Comparison of ENCODE assay signal across 13 mouse cellular contexts in the genomic region with DNA sequence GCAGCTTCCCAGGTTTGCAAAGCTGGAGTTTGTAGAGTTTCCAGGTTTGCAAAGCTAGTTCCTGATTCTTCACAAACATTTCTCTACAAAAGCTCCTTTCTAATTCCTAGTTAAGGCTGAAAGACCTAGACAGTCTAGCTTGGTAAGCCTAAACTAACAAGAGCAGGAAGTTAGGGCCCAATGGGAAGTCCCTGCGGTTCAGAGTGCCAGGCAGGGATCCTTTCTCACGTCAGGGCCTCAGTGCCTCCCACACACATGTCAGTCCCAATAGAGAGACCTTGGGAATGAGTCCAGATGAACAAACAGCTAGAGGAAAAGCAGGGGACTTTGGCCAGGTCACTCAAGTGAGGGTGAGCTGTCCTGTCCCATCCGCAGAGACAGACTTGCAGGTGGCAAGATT. TPM values are rescaled to one million over a fixed set of nuclear protein-coding genes. Genes with fewer than 3 reads are reported as not detected.
DNase-seq lines count a peak whose midpoint lies in the region; ATAC-seq and TF ChIP-seq lines count a peak whose summit lies in the region.
"Had no signal": no experiment of that assay in that cellular context is flagged by ENCODE, and none has a peak within 500 bp of the region (broad histone marks: within the 10 kb centered on the region; RNA-seq: fewer than 3 reads in every experiment).

No protein-coding gene starts in this region.

- no peak overlapping the region for H3K4me3 ChIP-seq in kidney, adult 2 months (ENCODE audit: insufficient read depth, low read depth, low read length)
- no peak overlapping the region for H3K4me3 ChIP-seq in kidney, embryonic 16.5 days (ENCODE audit: low read length)
- H3K4me3 ChIP-seq: midbrain, embryonic 13.5 days; neural tube, embryonic 15.5 days had no signal

- no peak overlapping the region for H3K4me2 ChIP-seq in kidney, embryonic 16.5 days (replicated peaks; ENCODE audit: low read depth, low read length)
- H3K4me2 ChIP-seq: midbrain, embryonic 13.5 days; neural tube, embryonic 15.5 days had no signal

- no peak for TF ChIP-seq CTCF in kidney, adult 2 months (conservative IDR thresholded peaks at IDR 0.05; ENCODE audit: insufficient read depth, insufficient read length, low read depth, low read length)

- H3K9ac ChIP-seq in kidney, embryonic 16.5 days (replicated peaks; ENCODE audit: low read length): no peak overlapping the region
- H3K9ac ChIP-seq: midbrain, embryonic 13.5 days; neural tube, embryonic 15.5 days had no signal

- no peaks in the 10 kb centered on the region for H3K27me3 ChIP-seq in kidney, adult 2 months (replicated peaks; ENCODE audit: control insufficient read depth, insufficient read depth, low read length)
- no peaks in the 10 kb centered on the region for H3K27me3 ChIP-seq in kidney, embryonic 16.5 days (ENCODE audit: insufficient read depth, low read length)
- H3K27me3 ChIP-seq: midbrain, embryonic 13.5 days; neural tube, embryonic 15.5 days had no signal

- DNase-seq in kidney, adult 2 months: peak; percentile 51
- peak; percentile 13 for DNase-seq in Muller cell, postnatal 12 days (ENCODE audit: inconsistent ontology term)
- no peak for DNase-seq in cerebellum, postnatal 4 days (ENCODE audit: low spot score in 2 of 2)
- no peak for DNase-seq in spleen, postnatal 4 days (ENCODE audit: low spot score in 2 of 2)
- DNase-seq in left cerebral cortex, adult 18-20 months (ENCODE audit: low spot score in 2 of 2): no peak
- DNase-seq: cerebellum, adult 9-11 months had no signal

- no peak overlapping the region for H3K27ac ChIP-seq in kidney, adult 2 months (ENCODE audit: insufficient read depth, low read depth, low read length)
- no peak overlapping the region for H3K27ac ChIP-seq in kidney, embryonic 16.5 days (ENCODE audit: low read length)
- H3K27ac ChIP-seq: midbrain, embryonic 13.5 days; neural tube, embryonic 15.5 days had no signal

- H3K4me1 ChIP-seq in kidney, adult 2 months (ENCODE audit: control insufficient read depth, insufficient read depth, low read length): no peaks in the 10 kb centered on the region
- H3K4me1 ChIP-seq in kidney, embryonic 16.5 days (ENCODE audit: insufficient read depth, low read length): no peaks in the 10 kb centered on the region; the same call in 1 of the 2 replicates
- H3K4me1 ChIP-seq: midbrain, embryonic 13.5 days; neural tube, embryonic 15.5 days had no signal

- H3K36me3 ChIP-seq in kidney, adult 2 months (ENCODE audit: control insufficient read depth, insufficient read depth, low read length): no peaks in the 10 kb centered on the region
- no peaks in the 10 kb centered on the region for H3K36me3 ChIP-seq in kidney, embryonic 16.5 days (ENCODE audit: insufficient read depth, low read length)
- H3K36me3 ChIP-seq: midbrain, embryonic 13.5 days; neural tube, embryonic 15.5 days had no signal

- WGBS in kidney, adult 2 months: 31% methylated on average over 3 of the region's 3 CpGs
- 36% methylated on average over 3 of the region's 3 CpGs for WGBS in kidney, embryonic 16.5 days

- no peak for TF ChIP-seq POLR2A in kidney, adult 2 months (IDR thresholded peaks at IDR 0.05; ENCODE audit: low read depth, low read length)

- ATAC-seq in kidney, embryonic 16.5 days (ENCODE audit: low FRiP score, low TSS enrichment): no peak
- peak; percentile 77 for ATAC-seq in inflammation-experienced regulatory T-cells, adult 6 months
- peak; percentile 81 for ATAC-seq in megakaryocyte progenitor cell, adult 5-6 weeks (replicated peaks; ENCODE audit: poor library complexity)
- ATAC-seq: midbrain, embryonic 13.5 days had no signal

- H3K9me3 ChIP-seq in kidney, embryonic 16.5 days (ENCODE audit: low read length): no peaks in the 10 kb centered on the region
- H3K9me3 ChIP-seq: midbrain, embryonic 13.5 days; neural tube, embryonic 15.5 days had no signal

RNA-seq across cellular contexts. Expression of a gene that starts 1.3 kb away (rescaled TPM):
- polyA plus RNA-seq in kidney, adult 2 months (2012; rRNA removed): 0.34 and 0.53 TPM in 2 replicates
- polyA plus RNA-seq in kidney, embryonic 16.5 days (2015; fragmentation: Nextera tagmentation; extraction: Ambion mirVana): 1.1 and 1.7 TPM in 2 replicates
- 1 to 10 TPM in 2 of 3 experiments, under 1 TPM in 1; 0.57 to 1.3 (median 1.1) TPM for polyA plus RNA-seq in inflammation-experienced regulatory T-cells, adult 6 months (2017; shearing (Covaris generic))
- 3.2 and 3.9 TPM in 2 replicates for total RNA-seq in megakaryocyte progenitor cell, adult 5-6 weeks (2015)
- total RNA-seq in megakaryocyte progenitor cell, adult 5-6 weeks (2017): 1.0 and 1.2 TPM in 2 replicates
- not detected for total RNA-seq in left cerebral cortex, adult 18-20 months (2021)
- polyA plus RNA-seq: neural tube, embryonic 15.5 days had no signal

RNA-seq across cellular contexts. Expression of a gene that starts 32.0 kb away (rescaled TPM):
- 1.1 and 3.6 TPM in 2 replicates for polyA plus RNA-seq in kidney, adult 2 months (2012; rRNA removed)
- 2.4 and 3.1 TPM in 2 replicates for polyA plus RNA-seq in kidney, embryonic 16.5 days (2015; fragmentation: Nextera tagmentation; extraction: Ambion mirVana)
- 10 to 100 TPM; 85.2 to 93.8 (median 89.3) TPM for polyA plus RNA-seq in inflammation-experienced regulatory T-cells, adult 6 months (2017; shearing (Covaris generic))
- total RNA-seq in megakaryocyte progenitor cell, adult 5-6 weeks (2015): 43.0 and 43.9 TPM in 2 replicates
- total RNA-seq in megakaryocyte progenitor cell, adult 5-6 weeks (2017): 74.4 and 81.0 TPM in 2 replicates
- total RNA-seq in left cerebral cortex, adult 18-20 months (2021): 1 to 10 TPM in 1 of 2 experiments, under 1 TPM in 1; 0.56 to 1.0 TPM

RNA-seq across cellular contexts. Expression of a gene that starts 44.3 kb away (rescaled TPM):
- polyA plus RNA-seq in kidney, adult 2 months (2012; rRNA removed): not detected in 2 replicates
- not detected in 2 replicates for polyA plus RNA-seq in kidney, embryonic 16.5 days (2015; fragmentation: Nextera tagmentation; extraction: Ambion mirVana)
- polyA plus RNA-seq in inflammation-experienced regulatory T-cells, adult 6 months (2017; shearing (Covaris generic)): not detected
- not detected in 2 replicates for total RNA-seq in megakaryocyte progenitor cell, adult 5-6 weeks (2015)
- not detected in 2 replicates for total RNA-seq in megakaryocyte progenitor cell, adult 5-6 weeks (2017)
- total RNA-seq in left cerebral cortex, adult 18-20 months (2021): not detected
- polyA plus RNA-seq: heart, embryonic 14.5 days; limb, embryonic 14.5 days; midbrain, embryonic 13.5 days; neural tube, embryonic 15.5 days had no signal

RNA-seq across cellular contexts. Expression of a gene that starts 58.6 kb away (rescaled TPM):
- 0.65 and 0.88 TPM in 2 replicates for polyA plus RNA-seq in kidney, adult 2 months (2012; rRNA removed)
- 0.15 TPM in 1 of 2 replicates, not detected in the other for polyA plus RNA-seq in kidney, embryonic 16.5 days (2015; fragmentation: Nextera tagmentation; extraction: Ambion mirVana)
- not detected for polyA plus RNA-seq in inflammation-experienced regulatory T-cells, adult 6 months (2017; shearing (Covaris generic))
- total RNA-seq in megakaryocyte progenitor cell, adult 5-6 weeks (2015): not detected in 2 replicates
- total RNA-seq in megakaryocyte progenitor cell, adult 5-6 weeks (2017): not detected in 2 replicates
- total RNA-seq in left cerebral cortex, adult 18-20 months (2021): not detected
- polyA plus RNA-seq: heart, embryonic 14.5 days; midbrain, embryonic 13.5 days; neural tube, embryonic 15.5 days had no signal

Comparison
In these comparisons a context has a peak if more than half of its experiments do, and no peak if none do; other contexts are left out.
1. DNase-seq: peak in kidney, adult 2 months (single experiment) and Muller cell, postnatal 12 days (single experiment); none in cerebellum, postnatal 4 days (0 of 2), spleen, postnatal 4 days (0 of 2) and left cerebral cortex, adult 18-20 months (0 of 2).
2. RNA of a gene that starts 32.0 kb away (polyA plus RNA-seq): 85.2 to 93.8 TPM in inflammation-experienced regulatory T-cells, adult 6 months; 1.1 to 3.6 TPM in kidney, adult 2 months and 2.4 to 3.1 TPM in kidney, embryonic 16.5 days; every median in the first group is over 10 times any median in the second.